Mouse (Mus musculus) heart, adult 2 months (tissue): ENCODE results near the gene Amfr.

Source experiments
- CTCF ChIP-seq: fragments of 200-600 bp; IDR thresholded peaks from 2 replicates; pipeline ENCODE4 v1.8.1; 2022; ENCODE audit warnings: antibody characterized with exemption, mild to moderate bottlenecking, moderate library complexity
- EP300 ChIP-seq: fragments of 200-500 bp; IDR thresholded peaks from 2 replicates; pipeline ENCODE4 v1.6.1; 2011; ENCODE audit warnings: low read depth, low read length, control low read depth; ENCODE audit not compliant: insufficient read depth
- POLR2A ChIP-seq: fragments of 200-500 bp; IDR thresholded peaks from 2 replicates; pipeline ENCODE4 v1.6.1; 2011; ENCODE audit warnings: mild to moderate bottlenecking, low read depth, low read length, control low read depth; ENCODE audit not compliant: insufficient read depth

DNA sequence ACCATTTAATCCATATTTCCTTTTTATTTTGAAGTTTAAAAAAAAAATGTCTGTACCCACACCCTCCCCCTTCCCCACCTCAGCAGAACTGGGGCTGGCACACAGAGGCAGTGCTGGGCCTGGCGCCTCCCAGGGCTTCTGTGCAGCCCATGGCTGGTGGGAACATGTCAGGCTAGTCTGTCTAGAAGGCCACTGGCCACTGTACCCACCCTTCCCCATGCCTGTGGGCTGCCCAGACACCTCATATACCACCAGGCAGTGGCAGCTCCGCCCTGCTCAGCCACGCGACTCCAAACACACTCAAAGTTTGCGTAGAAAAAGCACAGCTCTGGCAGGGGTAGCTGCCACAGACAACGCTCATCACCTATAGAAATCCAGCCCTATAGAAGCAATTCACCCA is 44.3 kb downstream of the Amfr start:
- TF ChIP-seq CTCF (no peak), POLR2A (no peak), EP300 (no peak)
